Mouse (Mus musculus) thymus, adult 2 months (tissue): Measurements from ENCODE around the gene Nkain2. TPM values are rescaled to one million over a fixed set of nuclear protein-coding genes. Genes with fewer than 3 reads are reported as not detected.
"Not testable (repeated sequence)": the region's sequence is repeated elsewhere in the genome, so short reads cannot be mapped to it uniquely, and the experiment has no call there.

Source experiments
- DNase-seq: peaks from one replicate; pipeline ENCODE4 v3.0.0; 2021
- H3K27ac ChIP-seq: fragments of 200-500 bp; 2 replicates; pipeline ENCODE4 v1.5.1; 2012; ENCODE audit warnings: low read length, control low read depth; ENCODE audit not compliant: control insufficient read depth, insufficient read depth
- H3K27me3 ChIP-seq: fragments of 200-500 bp; 2 replicates; pipeline ENCODE4 v1.6.1; 2012; ENCODE audit warnings: mild to moderate bottlenecking, low read length, moderate library complexity, mixed read lengths; ENCODE audit not compliant: control insufficient read depth, insufficient read depth
- H3K36me3 ChIP-seq: fragments of 200-500 bp; 2 replicates; pipeline ENCODE4 v1.6.1; 2012; ENCODE audit warnings: mild to moderate bottlenecking, low read length, moderate library complexity; ENCODE audit not compliant: control insufficient read depth, insufficient read depth
- H3K4me1 ChIP-seq: fragments of 200-500 bp; replicated peaks from 2 replicates; pipeline ENCODE4 v1.6.1; 2012; ENCODE audit warnings: low read length; ENCODE audit not compliant: control insufficient read depth, insufficient read depth
- H3K4me3 ChIP-seq: fragments of 200-500 bp; 2 replicates; pipeline ENCODE4 v1.5.1; 2012; ENCODE audit warnings: mild to moderate bottlenecking, low read length, control low read depth, moderate library complexity; ENCODE audit not compliant: control insufficient read depth, insufficient read depth
- CTCF ChIP-seq: fragments of 200-500 bp; IDR thresholded peaks from 2 replicates; pipeline ENCODE4 v1.5.1; 2012; ENCODE audit warnings: mild to moderate bottlenecking, control low read depth, low read length, moderate library complexity, borderline replicate concordance; ENCODE audit not compliant: control insufficient read depth, poor library complexity, insufficient read depth; ENCODE audit errors: extremely low read depth
- POLR2A ChIP-seq: fragments of 200-500 bp; IDR thresholded peaks from 2 replicates; pipeline ENCODE4 v1.6.1; 2012; ENCODE audit warnings: mild to moderate bottlenecking, low read length, control low read depth, moderate library complexity; ENCODE audit not compliant: control insufficient read depth, poor library complexity, insufficient read depth; ENCODE audit errors: extremely low read depth
- WGBS: fragments of 180-500 bp; shearing (Covaris S2); methylation state at CpG from one replicate; pipeline ENCODE4 v1.1.7; 2018; 5-methylcytosine and 5-hydroxymethylcytosine counted together
- polyA plus RNA-seq: library from polyadenylated mRNA; depleted of rRNA; stranded (reverse); fragments of >200 nt; gene quantifications from 2 replicates; pipeline ENCODE4 v1.2.3, GENCODE M21; 2012

Gene Nkain2
- polyA plus RNA-seq, 1 experiment, result not detected

- 88% methylated on average over 1 of the region's 1 CpGs for WGBS
These were observed 889.0 kb downstream of the Nkain2 start for GRCm38 (mm10) chr10:32001216-32001753.

GRCm38 (mm10) chr10:31993205-31993604 lies 897.1 kb downstream of the Nkain2 start:
- no peak overlapping the region for H3K4me3 ChIP-seq
- 77% methylated on average over 1 of the region's 1 CpGs for WGBS
- H3K27me3 ChIP-seq, result no peaks in the 10 kb centered on the region
- DNase-seq, result no peak
- no peaks in the 10 kb centered on the region for H3K36me3 ChIP-seq
- no peak overlapping the region for H3K27ac ChIP-seq
- no peaks in the 10 kb centered on the region for H3K4me1 ChIP-seq
- TF ChIP-seq POLR2A, result no peak
- no peak for TF ChIP-seq CTCF

More at GRCm38 (mm10) chr10:32001216-32001753, 889.0 kb downstream of the Nkain2 start:
- Histone ChIP-seq H3K27ac (no peak overlapping the region), H3K4me1 (no peaks in the 10 kb centered on the region), H3K4me3 (no peak overlapping the region), H3K27me3 (no peaks in the 10 kb centered on the region), H3K36me3 (no peaks in the 10 kb centered on the region)
- DNase-seq, result no peak
- TF ChIP-seq POLR2A (no peak), CTCF (no peak)

- no peak for DNase-seq
- TF ChIP-seq POLR2A (no peak), CTCF (no peak)
- Histone ChIP-seq H3K4me1 (no peaks in the 10 kb centered on the region), H3K27ac (no peak overlapping the region), H3K36me3 (no peaks in the 10 kb centered on the region), H3K4me3 (no peak overlapping the region), H3K27me3 (no peaks in the 10 kb centered on the region)
These were observed 911.9 kb downstream of the Nkain2 start for GRCm38 (mm10) chr10:31978387-31978786.

GRCm38 (mm10) chr10:31947178-31947726 lies 943.0 kb downstream of the Nkain2 start:
- Histone ChIP-seq H3K36me3 (no peaks in the 10 kb centered on the region), H3K27ac (no peak overlapping the region), H3K4me1 (no peaks in the 10 kb centered on the region), H3K27me3 (no peaks in the 10 kb centered on the region), H3K4me3 (no peak overlapping the region)
- TF ChIP-seq POLR2A, result no peak
- no peak for TF ChIP-seq CTCF
- 95% methylated on average over 2 of the region's 2 CpGs for WGBS
- no peak for DNase-seq

- Histone ChIP-seq H3K4me3 (no peak overlapping the region), H3K36me3 (no peaks in the 10 kb centered on the region), H3K27me3 (no peaks in the 10 kb centered on the region), H3K27ac (no peak overlapping the region), H3K4me1 (no peaks in the 10 kb centered on the region)
- no peak for DNase-seq
- TF ChIP-seq CTCF, result no peak
- TF ChIP-seq POLR2A, result no peak
- WGBS, result 94% methylated on average over 2 of the region's 2 CpGs
These were observed 958.3 kb downstream of the Nkain2 start for GRCm38 (mm10) chr10:31931961-31932360.

GRCm38 (mm10) chr10:31927657-31928056 lies 962.6 kb downstream of the Nkain2 start:
- WGBS, result 66% methylated on average over 5 of the region's 5 CpGs
- Histone ChIP-seq H3K27ac (no peak overlapping the region), H3K4me3 (no peak overlapping the region)

GRCm38 (mm10) chr10:31920901-31921300 lies 969.4 kb downstream of the Nkain2 start:
- not testable (repeated sequence) for H3K27me3 ChIP-seq, H3K4me1 ChIP-seq, H3K4me3 ChIP-seq, H3K36me3 ChIP-seq, DNase-seq, H3K27ac ChIP-seq
- 95% methylated on average over 3 of the region's 3 CpGs for WGBS

More at GRCm38 (mm10) chr10:31927657-31928056, 962.6 kb downstream of the Nkain2 start:
- DNase-seq, result no peak
- TF ChIP-seq POLR2A (no peak), CTCF (no peak)
- Histone ChIP-seq H3K4me1 (no peaks in the 10 kb centered on the region), H3K27me3 (no peaks in the 10 kb centered on the region), H3K36me3 (no peaks in the 10 kb centered on the region)

- WGBS, result 90% methylated on average over 3 of the region's 3 CpGs
- no peak for TF ChIP-seq CTCF
- no peak for TF ChIP-seq POLR2A
- Histone ChIP-seq H3K27me3 (no peaks in the 10 kb centered on the region), H3K4me1 (no peaks in the 10 kb centered on the region), H3K36me3 (no peaks in the 10 kb centered on the region), H3K4me3 (no peak overlapping the region), H3K27ac (no peak overlapping the region)
- no peak for DNase-seq
These were observed 982.8 kb downstream of the Nkain2 start for GRCm38 (mm10) chr10:31907488-31907887.
